Mouse (Mus musculus) lung, adult 2 months (tissue): ENCODE measurements around the gene Clec2i. TPM values are rescaled to one million over a fixed set of nuclear protein-coding genes. Genes with fewer than 3 reads are reported as not detected.

ENCODE experiments used
- DNase-seq: peaks from one replicate; pipeline ENCODE4 v3.0.0; 2022
- H3K4me1 ChIP-seq: fragments of 200-500 bp; 2 replicates; pipeline ENCODE4 v1.6.1; 2011; ENCODE audit warnings: low read length; ENCODE audit not compliant: control insufficient read depth, insufficient read depth
- H3K4me3 ChIP-seq: fragments of 200-500 bp; replicated peaks from 2 replicates; pipeline ENCODE3; 2011; ENCODE audit warnings: low read depth, mild to moderate bottlenecking, control low read depth, low read length; ENCODE audit errors: extremely low read depth
- CTCF ChIP-seq: fragments of 200-500 bp; IDR thresholded peaks from 2 replicates; pipeline ENCODE4 v1.5.1; 2011; ENCODE audit warnings: mild to moderate bottlenecking, low read length, control low read depth; ENCODE audit not compliant: insufficient read depth
- POLR2A ChIP-seq: fragments of 200-500 bp; IDR thresholded peaks from 2 replicates; pipeline ENCODE4 v1.6.1; 2011; ENCODE audit warnings: low read depth, mild to moderate bottlenecking, control low read depth, low read length, borderline replicate concordance; ENCODE audit errors: extremely low read depth
- WGBS: fragments of 180-500 bp; shearing (Covaris S2); methylation state at CpG from one replicate; pipeline ENCODE4 v1.1.7; 2018; 5-methylcytosine and 5-hydroxymethylcytosine counted together
- polyA plus RNA-seq: library from polyadenylated mRNA; depleted of rRNA; stranded (reverse); fragments of >200 nt; gene quantifications from 2 replicates; pipeline ENCODE4 v1.2.3, GENCODE M21; 2012

Gene Clec2i
- polyA plus RNA-seq, 1 experiment = 1.6 TPM

DNA sequence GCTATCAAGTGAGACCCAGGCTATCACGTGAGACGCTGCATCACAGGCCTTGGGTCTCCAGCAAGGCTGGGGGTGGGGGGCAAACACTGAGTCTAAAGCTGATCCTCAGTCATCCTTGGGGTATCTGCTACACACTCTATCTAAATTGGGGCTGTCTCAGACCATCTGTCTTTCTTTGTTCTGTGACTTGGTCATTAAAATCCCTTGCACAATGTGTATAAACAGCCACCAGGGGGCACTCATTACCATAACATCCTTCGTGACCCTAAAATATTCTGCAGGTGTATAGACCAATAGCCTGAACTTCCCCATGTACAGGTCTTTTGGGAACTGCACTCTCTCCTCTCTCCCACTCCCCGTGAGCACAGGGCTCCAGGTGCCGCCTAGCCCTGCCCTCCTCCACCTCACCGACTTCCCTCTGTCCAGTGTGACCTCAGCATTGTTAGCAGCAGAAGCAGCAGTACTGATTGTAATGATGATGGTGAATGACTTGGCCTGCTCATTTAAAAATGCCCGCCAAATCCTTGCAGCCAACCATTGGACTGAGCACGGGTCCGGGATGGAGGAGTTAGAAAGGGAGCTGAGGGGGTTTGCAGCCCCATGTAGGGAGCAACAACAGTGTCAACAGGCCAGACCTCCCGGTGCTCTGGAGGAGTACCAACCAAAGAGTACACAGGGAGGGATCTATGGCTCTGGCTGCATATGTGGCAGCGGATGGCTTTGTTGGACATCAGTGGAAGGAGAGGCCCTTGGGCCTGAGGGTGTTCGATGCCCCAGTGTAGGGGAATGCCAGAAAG, 33.2 kb upstream of the Clec2i start:
- 51% methylated on average over 12 of the region's 12 CpGs for whole genome bisulfite sequencing
- Histone ChIP-seq H3K4me3 (no peak overlapping the region), H3K4me1 (peaks cover 8% of the 10 kb centered on the region)
- TF ChIP-seq CTCF (0 out of 2 replicates have a peak, but pooled peaks have one; percentile 8), POLR2A (no peak)
- DNase-seq = peak; percentile 77

- Histone ChIP-seq H3K4me3 (no peak overlapping the region), H3K4me1 (peaks cover 8% of the 10 kb centered on the region)
- DNase-seq = no peak
- WGBS = 96% methylated on average over 3 of the region's 3 CpGs
- TF ChIP-seq POLR2A (no peak), CTCF (no peak)
These were observed 32.5 kb upstream of the Clec2i start for GRCm38 (mm10) chr6:128854895-128855294.

- no peak overlapping the region for H3K4me3 ChIP-seq
- no peak for DNase-seq
- WGBS = 45% methylated on average over 1 of the region's 1 CpGs
- TF ChIP-seq CTCF (no peak), POLR2A (no peak)
- H3K4me1 ChIP-seq = peaks cover 8% of the 10 kb centered on the region
These were observed 31.9 kb upstream of the Clec2i start for GRCm38 (mm10) chr6:128855477-128855876.

GRCm38 (mm10) chr6:128856250-128856649, 31.1 kb upstream of the Clec2i start:
- DNase-seq = peak; percentile 84
- TF ChIP-seq CTCF = no peak
- TF ChIP-seq POLR2A = peak; percentile 35; the same call in 1 of the 2 replicates
- WGBS = 13% methylated on average over 5 of the region's 5 CpGs
- peaks cover 6% of the 10 kb centered on the region for H3K4me1 ChIP-seq
- H3K4me3 ChIP-seq = no peak overlapping the region

DNA sequence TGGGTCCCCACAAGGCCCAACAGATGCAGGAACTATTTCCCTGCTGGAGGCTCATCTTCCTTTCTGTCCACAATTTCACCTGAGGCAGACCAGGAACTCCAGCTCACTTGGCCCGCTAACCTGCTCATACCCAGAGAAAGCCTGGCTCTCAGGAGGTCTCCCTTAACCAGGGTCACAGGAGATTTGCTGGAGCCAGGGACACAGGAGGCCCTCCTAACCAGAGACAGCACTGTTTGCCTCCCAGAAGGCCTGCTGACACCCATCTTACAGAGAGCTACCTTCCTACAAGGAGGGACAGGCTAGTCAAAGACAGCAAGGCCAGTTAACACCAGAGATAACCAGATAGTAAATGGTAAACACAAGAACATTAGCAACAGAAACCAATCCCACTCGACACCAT, 29.4 kb upstream of the Clec2i start:
- H3K4me1 ChIP-seq = peaks cover 6% of the 10 kb centered on the region
- TF ChIP-seq POLR2A (no peak), CTCF (no peak)
- 95% methylated on average over 2 of the region's 2 CpGs for WGBS
- DNase-seq = no peak
- H3K4me3 ChIP-seq = no peak overlapping the region

DNA sequence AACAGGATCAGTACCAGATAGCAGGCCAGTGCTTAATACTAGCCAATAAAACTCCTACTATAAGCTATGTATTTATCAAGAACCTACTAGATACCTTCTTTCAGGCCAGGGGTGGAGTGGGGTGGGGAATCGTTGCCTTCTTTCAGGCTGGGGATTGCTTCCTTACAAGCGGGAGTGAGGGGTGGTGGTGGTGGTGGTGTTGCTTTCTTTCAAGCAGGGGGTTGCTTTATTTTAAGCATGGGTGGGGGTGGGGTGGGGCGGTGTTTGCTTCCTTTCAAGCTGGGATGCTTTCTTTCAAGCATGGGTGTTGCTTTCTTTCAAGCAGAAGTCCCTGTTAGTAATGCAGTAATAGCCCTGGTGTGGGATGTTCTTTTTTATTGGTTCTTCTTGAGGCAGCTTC, 18.5 kb upstream of the Clec2i start:
- TF ChIP-seq POLR2A (no peak), CTCF (no peak)
- no peaks in the 10 kb centered on the region for H3K4me1 ChIP-seq
- 35% methylated on average over 3 of the region's 3 CpGs for WGBS
- H3K4me3 ChIP-seq = no peak overlapping the region
- no peak for DNase-seq

DNA sequence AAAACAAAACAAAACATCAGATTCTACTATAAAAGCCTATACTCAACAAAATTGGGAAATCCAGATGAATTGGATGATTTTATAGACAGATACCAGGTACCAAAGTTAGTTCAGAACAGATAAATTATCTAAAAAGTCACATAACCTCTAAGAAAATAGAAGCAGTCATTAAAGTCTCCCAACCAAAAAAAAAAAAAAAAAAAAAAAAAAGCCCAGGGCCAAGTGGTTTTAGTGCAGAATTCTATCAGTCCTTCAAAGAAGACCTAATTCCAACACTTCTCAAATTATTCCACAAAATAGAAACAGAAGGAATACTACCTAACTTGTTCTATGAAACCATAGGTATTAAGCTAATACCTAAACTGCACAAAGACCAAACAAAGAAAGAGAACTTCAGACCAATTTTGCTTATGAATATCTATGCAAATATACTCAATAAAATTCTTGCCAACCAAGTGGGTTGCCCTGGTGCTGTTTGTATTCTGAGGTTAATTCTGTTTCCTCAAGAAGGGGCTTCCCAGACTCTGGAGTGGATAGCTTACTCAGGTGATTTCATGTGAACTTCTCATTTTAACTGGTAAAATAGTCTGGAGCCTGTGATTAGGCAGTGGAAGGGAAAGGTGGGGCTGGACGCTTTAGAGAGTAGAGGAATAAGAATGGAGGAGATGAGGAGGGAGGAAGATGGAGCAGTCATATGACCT, 15.3 kb upstream of the Clec2i start:
- no peak for DNase-seq
- TF ChIP-seq POLR2A (no peak), CTCF (no peak)
- no peak overlapping the region for H3K4me3 ChIP-seq
- H3K4me1 ChIP-seq = no peaks in the 10 kb centered on the region
- WGBS = 74% methylated on average over 1 of the region's 1 CpGs

DNA sequence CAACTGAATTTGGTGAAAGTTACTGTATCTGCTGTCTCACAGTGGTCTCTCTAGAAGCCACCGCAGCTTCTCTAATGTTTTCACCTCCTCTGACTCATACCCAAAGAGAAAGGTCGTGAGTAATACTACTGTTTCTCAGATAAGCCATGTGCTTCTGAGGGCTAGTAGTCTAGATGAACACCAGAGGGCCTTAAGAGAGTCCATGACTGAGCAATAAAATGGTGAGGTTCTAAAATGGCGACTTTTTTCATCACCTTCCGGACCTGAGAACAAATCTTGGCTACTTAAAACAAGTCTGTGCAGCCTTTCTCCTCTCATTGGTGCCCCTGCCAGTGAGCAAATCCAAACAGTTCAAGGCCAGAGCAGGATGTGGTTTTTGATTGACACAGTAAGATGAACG, 1.4 kb downstream of the Clec2i start:
- 65% methylated on average over 5 of the region's 5 CpGs for WGBS
- no peak for DNase-seq
- Histone ChIP-seq H3K4me3 (no peak overlapping the region), H3K4me1 (no peaks in the 10 kb centered on the region)
- TF ChIP-seq CTCF (no peak), POLR2A (no peak)

- DNase-seq = no peak
- 64% methylated on average over 2 of the region's 2 CpGs for whole genome bisulfite sequencing
- no peak for TF ChIP-seq POLR2A
- no peak for TF ChIP-seq CTCF
- H3K4me1 ChIP-seq = no peaks in the 10 kb centered on the region
- no peak within 1 kb of the TSS for H3K4me3 ChIP-seq
These were observed 3.6 kb downstream of the Clec2i start, which contains the start of gene BC035044 for GRCm38 (mm10) chr6:128890948-128891355. BC035044 (minus strand) TSS chr6:128891126.

- WGBS = 51% methylated on average over 3 of the region's 3 CpGs
- TF ChIP-seq POLR2A (no peak), CTCF (no peak)
These were observed 8.1 kb downstream of the Clec2i start for GRCm38 (mm10) chr6:128895404-128896001.

More at GRCm38 (mm10) chr6:128895404-128896001, 8.1 kb downstream of the Clec2i start:
- H3K4me1 ChIP-seq = no peaks in the 10 kb centered on the region
- no peak overlapping the region for H3K4me3 ChIP-seq
- no peak for DNase-seq
